Mouse (Mus musculus): ENCODE measurements around the gene Ccl2. TPM values are rescaled to one million over a fixed set of nuclear protein-coding genes. Genes with fewer than 3 reads are reported as not detected.

Gene Ccl2
- total and polyA plus RNA-seq, 3 experiments, result 0.15 TPM; not detected in 2

DNA sequence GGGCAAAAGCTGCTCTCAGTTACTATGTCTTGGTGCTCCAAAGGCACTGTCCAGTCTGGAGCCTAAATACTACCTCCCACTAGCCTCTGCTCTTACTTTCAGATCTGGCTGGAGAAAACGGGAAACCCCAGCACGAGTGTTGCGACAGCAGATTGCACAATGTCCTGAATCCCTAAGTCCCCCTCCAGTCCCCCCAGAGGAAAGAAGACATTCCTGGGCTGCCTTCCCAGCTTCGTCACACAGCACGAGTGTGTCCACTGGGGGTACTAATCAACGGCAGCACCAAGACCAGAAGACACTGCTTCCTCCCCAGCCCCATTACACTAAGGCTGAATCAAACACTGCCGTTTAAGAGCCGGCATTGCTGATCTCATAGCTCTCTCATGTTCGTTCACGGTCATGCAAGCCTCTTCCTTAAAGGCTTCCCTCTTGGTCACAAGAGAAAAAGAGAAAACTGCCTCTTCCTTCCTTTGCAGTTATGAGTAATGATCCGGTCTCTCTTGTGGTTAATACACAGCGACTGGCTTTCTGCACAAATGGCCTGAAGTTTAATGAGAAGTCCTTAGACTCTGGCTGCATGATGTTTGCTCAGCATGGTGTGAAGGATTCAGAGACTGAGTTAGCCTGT is 28.5 kb upstream of the Ccl2 start:
- H3K9me3 ChIP-seq (replicated peaks; ENCODE audit: insufficient read depth, low read length), result no peaks in the 10 kb centered on the region
- no peak for DNase-seq (ENCODE audit: low read depth, low spot score)
- H3K4me1 ChIP-seq (ENCODE audit: control insufficient read depth in 1 of 2, insufficient read depth in 2 of 2, low read length in 2 of 2), result no peaks in the 10 kb centered on the region
- H3K9ac ChIP-seq (ENCODE audit: control insufficient read depth, low read depth, low read length, poor library complexity, severe bottlenecking), result no peak overlapping the region
- H3K4me3 ChIP-seq (ENCODE audit: control insufficient read depth in 1 of 2, insufficient read depth in 1 of 2, low read depth in 2 of 2, low read length in 2 of 2), result no peak overlapping the region
- TF ChIP-seq GATA1 (IDR thresholded peaks at IDR 0.05; ENCODE audit: low read depth, low read length), result no peak
- TF ChIP-seq ETS1 (IDR thresholded peaks at IDR 0.05; ENCODE audit: low read depth, low read length), result no peak
- TF ChIP-seq ZMIZ1 (IDR thresholded peaks at IDR 0.05; ENCODE audit: low read depth, low read length), result no peak
- TF ChIP-seq POLR2A (IDR thresholded peaks at IDR 0.05; ENCODE audit: control insufficient read depth in 1 of 2, insufficient read depth in 1 of 2, low read depth in 1 of 2, low read length in 2 of 2, poor library complexity in 1 of 2), result no peak
- TF ChIP-seq JUND (IDR thresholded peaks at IDR 0.05; ENCODE audit: low read depth, low read length), result no peak
- TF ChIP-seq SMC3 (IDR thresholded peaks at IDR 0.05; ENCODE audit: low read depth, low read length), result no peak
- TF ChIP-seq MYC (IDR thresholded peaks at IDR 0.05; ENCODE audit: low read depth, low read length), result no peak
- TF ChIP-seq HCFC1 (IDR thresholded peaks at IDR 0.05; ENCODE audit: low read depth, low read length), result no peak
- TF ChIP-seq TCF12 (IDR thresholded peaks at IDR 0.05; ENCODE audit: low read depth, low read length), result no peak
- no peak for TF ChIP-seq MEF2A (IDR thresholded peaks at IDR 0.05; ENCODE audit: extremely low read depth, insufficient replicate concordance, low read depth, low read length, poor library complexity, severe bottlenecking)
- TF ChIP-seq MAFK (IDR thresholded peaks at IDR 0.05; ENCODE audit: borderline replicate concordance, low read depth, low read length), result no peak
- no peak for TF ChIP-seq USF2 (IDR thresholded peaks at IDR 0.05; ENCODE audit: borderline replicate concordance in 1 of 2, insufficient read depth in 1 of 2, low read depth in 1 of 2, low read length in 2 of 2)
- TF ChIP-seq TBP (IDR thresholded peaks at IDR 0.05; ENCODE audit: low read depth, low read length), result no peak
- no peak for TF ChIP-seq KAT2A (conservative IDR thresholded peaks at IDR 0.05; ENCODE audit: low read depth, low read length)
- no peak for TF ChIP-seq CHD1 (IDR thresholded peaks at IDR 0.05; ENCODE audit: low read depth, low read length)
- TF ChIP-seq UBTF (IDR thresholded peaks at IDR 0.05; ENCODE audit: borderline replicate concordance, insufficient read depth, low read depth, low read length), result no peak
- TF ChIP-seq BHLHE40 (IDR thresholded peaks at IDR 0.05; ENCODE audit: borderline replicate concordance, low read depth, low read length), result no peak
- TF ChIP-seq ZC3H11A (IDR thresholded peaks at IDR 0.05; ENCODE audit: low read depth, low read length), result no peak
- TF ChIP-seq RCOR1 (IDR thresholded peaks at IDR 0.05; ENCODE audit: low read depth, low read length), result no peak
- TF ChIP-seq ELF1 (IDR thresholded peaks at IDR 0.05; ENCODE audit: low read depth, low read length), result no peak
- H3K79me2 ChIP-seq (ENCODE audit: control insufficient read depth, insufficient read depth, low read length, poor library complexity), result no peaks in the 10 kb centered on the region
- H3K27me3 ChIP-seq (ENCODE audit: control insufficient read depth in 1 of 2, insufficient read depth in 2 of 2, low read length in 2 of 2), result no peaks in the 10 kb centered on the region
- H3K36me3 ChIP-seq (ENCODE audit: control insufficient read depth in 1 of 2, insufficient read depth in 2 of 2, low read length in 2 of 2), result no peaks in the 10 kb centered on the region
- H3K27ac ChIP-seq (ENCODE audit: control insufficient read depth, low read depth, low read length), result no peak overlapping the region

- H3K9me3 ChIP-seq (replicated peaks; ENCODE audit: insufficient read depth, low read length), result no peaks in the 10 kb centered on the region
Measured at GRCm38 (mm10) chr11:82010115-82010514, 25.3 kb upstream of the Ccl2 start.

More at GRCm38 (mm10) chr11:82010115-82010514, 25.3 kb upstream of the Ccl2 start:
- no peak for TF ChIP-seq MYB (IDR thresholded peaks at IDR 0.05; ENCODE audit: low read depth, low read length)
- TF ChIP-seq MAX (IDR thresholded peaks at IDR 0.05; ENCODE audit: low read length), result no peak
- no peak for TF ChIP-seq POLR2AphosphoS5 (IDR thresholded peaks at IDR 0.05; ENCODE audit: borderline replicate concordance, low read depth, low read length)
- TF ChIP-seq ZKSCAN1 (IDR thresholded peaks at IDR 0.05; ENCODE audit: low read depth, low read length), result no peak
- TF ChIP-seq ETS1 (IDR thresholded peaks at IDR 0.05; ENCODE audit: low read depth, low read length), result no peak
- TF ChIP-seq MAFK (IDR thresholded peaks at IDR 0.05; ENCODE audit: borderline replicate concordance, low read depth, low read length), result no peak
- TF ChIP-seq RCOR1 (IDR thresholded peaks at IDR 0.05; ENCODE audit: low read depth, low read length), result no peak
- TF ChIP-seq TBP (IDR thresholded peaks at IDR 0.05; ENCODE audit: low read depth, low read length), result no peak
- TF ChIP-seq POLR2AphosphoS2 (IDR thresholded peaks at IDR 0.05; ENCODE audit: low read length), result no peak
- TF ChIP-seq ZNF384 (IDR thresholded peaks at IDR 0.05; ENCODE audit: low read depth, low read length), result no peak
- DNase-seq (ENCODE audit: low read depth, low spot score), result no peak
- H3K27me3 ChIP-seq (ENCODE audit: control insufficient read depth in 1 of 2, insufficient read depth in 2 of 2, low read length in 2 of 2), result no peaks in the 10 kb centered on the region
- H3K9ac ChIP-seq (ENCODE audit: control insufficient read depth, low read depth, low read length, poor library complexity, severe bottlenecking), result no peak overlapping the region
- no peak overlapping the region for H3K27ac ChIP-seq (ENCODE audit: control insufficient read depth, low read depth, low read length)
- H3K36me3 ChIP-seq (ENCODE audit: control insufficient read depth in 1 of 2, insufficient read depth in 2 of 2, low read length in 2 of 2), result no peaks in the 10 kb centered on the region
- H3K4me1 ChIP-seq (ENCODE audit: control insufficient read depth in 1 of 2, insufficient read depth in 2 of 2, low read length in 2 of 2), result no peaks in the 10 kb centered on the region
- H3K4me3 ChIP-seq (ENCODE audit: control insufficient read depth in 1 of 2, insufficient read depth in 1 of 2, low read depth in 2 of 2, low read length in 2 of 2), result no peak overlapping the region
- no peaks in the 10 kb centered on the region for H3K79me2 ChIP-seq (ENCODE audit: control insufficient read depth, insufficient read depth, low read length, poor library complexity)
